Mouse (Mus musculus): ENCODE measurements at regions not wholly inside any gene's neighbourhood (a gene's known extent, or its start where the extent isn't known, plus 50 kb on each side); places are given as distances from the start of the nearest gene placed in this dataset.

- TF ChIP-seq CTCF (IDR thresholded peaks at IDR 0.05) (no peak), EP300 (IDR thresholded peaks at IDR 0.05) (no peak)
These were observed 178.6 kb upstream of the Ogfrl1 start for GRCm38 (mm10) chr1:23576150-23576549.

All from lung, postnatal 0 days (tissue).